Mouse (Mus musculus) liver, adult 2 months (tissue): ENCODE measurements around the gene Igll1.

Experiments used
- CTCF ChIP-seq: fragments of 200-500 bp; IDR thresholded peaks from 2 replicates; pipeline ENCODE4 v1.5.1; 2011; ENCODE audit warnings: low read depth, low read length, control low read depth
- POLR2A ChIP-seq: fragments of 200-500 bp; IDR thresholded peaks from 2 replicates; pipeline ENCODE4 v1.6.1; 2011; ENCODE audit warnings: low read length, control low read depth; ENCODE audit not compliant: insufficient read depth; ENCODE audit errors: extremely low read depth

GRCm38 (mm10) chr16:16892366-16892765 is 28.6 kb upstream of the Igll1 start:
- TF ChIP-seq CTCF (no peak), POLR2A (no peak)
